Mouse (Mus musculus) spleen, adult 2 months (tissue): ENCODE measurements around the gene Krt83. TPM values are rescaled to one million over a fixed set of nuclear protein-coding genes. Genes with fewer than 3 reads are reported as not detected.

Source experiments
- DNase-seq, 2 experiments: peaks; one replicate each; pipeline versions ENCODE4 v3.0.0 to v3.0.0-alpha.2; 2012 to 2021; ENCODE audit warnings: low spot score in 2 of 2, low read depth in 1 of 2
- H3K27ac ChIP-seq: fragments of 200-500 bp; 2 replicates; pipeline ENCODE4 v1.5.1; 2012; ENCODE audit warnings: low read length, inconsistent platforms; ENCODE audit not compliant: insufficient read depth
- H3K27me3 ChIP-seq: fragments of 200-500 bp; 2 replicates; pipeline ENCODE4 v1.6.1; 2012; ENCODE audit warnings: mild to moderate bottlenecking, moderate library complexity, low read length, inconsistent platforms; ENCODE audit not compliant: control insufficient read depth, insufficient read depth
- H3K36me3 ChIP-seq: fragments of 200-500 bp; 2 replicates; pipeline ENCODE4 v1.6.1; 2012; ENCODE audit warnings: mild to moderate bottlenecking, low read length, inconsistent platforms; ENCODE audit not compliant: control insufficient read depth, insufficient read depth
- H3K4me1 ChIP-seq: fragments of 200-500 bp; 2 replicates; pipeline ENCODE4 v1.6.1; 2011; ENCODE audit warnings: inconsistent platforms; ENCODE audit not compliant: control insufficient read depth, insufficient read depth, insufficient read length
- H3K4me3 ChIP-seq: fragments of 200-500 bp; 2 replicates; pipeline ENCODE4 v1.5.1; 2011; ENCODE audit warnings: mild to moderate bottlenecking, inconsistent platforms; ENCODE audit not compliant: insufficient read depth, insufficient read length; ENCODE audit errors: extremely low read depth
- CTCF ChIP-seq: fragments of 200-500 bp; IDR thresholded peaks from 2 replicates; pipeline ENCODE4 v1.5.1; 2011; ENCODE audit warnings: mild to moderate bottlenecking, inconsistent platforms; ENCODE audit not compliant: insufficient read depth, insufficient read length, insufficient replicate concordance; ENCODE audit errors: extremely low read depth
- POLR2A ChIP-seq: fragments of 200-500 bp; IDR thresholded peaks from 2 replicates; pipeline ENCODE4 v1.6.1; 2011; ENCODE audit warnings: low read depth, low read length, inconsistent platforms
- WGBS: fragments of 180-500 bp; shearing (Covaris S2); methylation state at CpG from one replicate; pipeline ENCODE4 v1.1.7; 2018; 5-methylcytosine and 5-hydroxymethylcytosine counted together
- polyA plus RNA-seq: library from polyadenylated mRNA; depleted of rRNA; stranded (reverse); fragments of >200 nt; gene quantifications from 2 replicates; pipeline ENCODE4 v1.2.3, GENCODE M21; 2012

Gene Krt83
- polyA plus RNA-seq, 1 experiment, result 0.18 TPM

DNA sequence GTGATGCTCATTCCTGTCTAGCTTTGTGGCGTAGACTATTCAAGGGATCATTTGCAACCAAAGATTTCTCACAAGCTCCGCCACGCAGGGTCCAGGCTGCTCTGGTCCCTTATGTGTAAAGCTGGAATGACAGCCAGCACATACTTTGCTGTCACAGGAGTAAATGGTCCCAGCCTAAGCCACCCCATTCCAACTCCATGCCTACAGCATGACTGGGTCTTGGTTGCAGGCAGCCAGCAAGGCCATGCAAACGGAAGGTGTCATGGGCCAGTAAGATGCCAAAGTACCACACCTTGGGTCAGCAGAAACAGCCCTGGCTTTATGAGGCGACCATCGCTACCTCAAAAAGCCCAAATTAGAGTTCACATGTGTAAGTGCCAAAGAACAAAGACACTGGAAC, 2.4 kb upstream of the Krt83 start:
- H3K4me1 ChIP-seq, result no peaks in the 10 kb centered on the region
- H3K27me3 ChIP-seq, result no peaks in the 10 kb centered on the region
- H3K27ac ChIP-seq, result no peak overlapping the region
- DNase-seq, result no peak
- no peak overlapping the region for H3K4me3 ChIP-seq
- 91% methylated on average over 6 of the region's 6 CpGs for WGBS
- no peaks in the 10 kb centered on the region for H3K36me3 ChIP-seq
- TF ChIP-seq POLR2A, result no peak
- TF ChIP-seq CTCF, result no peak

DNA sequence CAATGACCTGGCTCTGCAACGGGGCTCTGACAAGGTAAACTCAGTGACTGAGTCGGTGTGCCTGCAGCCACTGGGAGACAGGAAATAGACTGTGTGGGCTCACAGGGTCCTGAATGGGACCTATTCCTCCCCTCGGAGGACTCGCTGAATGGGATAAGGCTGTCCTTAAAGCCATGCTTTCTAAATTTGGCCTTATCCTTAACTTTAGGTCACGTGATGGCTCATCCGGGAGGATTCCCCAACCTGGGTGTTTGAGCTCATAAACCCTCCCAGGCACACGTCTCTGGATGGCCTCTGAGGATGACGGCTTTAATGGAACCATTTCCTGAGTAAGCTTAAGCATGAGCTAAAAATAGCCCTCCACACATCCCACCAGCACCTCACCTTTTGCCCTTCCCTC, 1.4 kb upstream of the Krt83 start:
- Histone ChIP-seq H3K27ac (no peak overlapping the region), H3K4me3 (no peak overlapping the region), H3K36me3 (no peaks in the 10 kb centered on the region), H3K4me1 (no peaks in the 10 kb centered on the region), H3K27me3 (no peaks in the 10 kb centered on the region)
- 46% methylated on average over 8 of the region's 8 CpGs for WGBS
- TF ChIP-seq CTCF (no peak), POLR2A (no peak)
- no peak for DNase-seq

DNA sequence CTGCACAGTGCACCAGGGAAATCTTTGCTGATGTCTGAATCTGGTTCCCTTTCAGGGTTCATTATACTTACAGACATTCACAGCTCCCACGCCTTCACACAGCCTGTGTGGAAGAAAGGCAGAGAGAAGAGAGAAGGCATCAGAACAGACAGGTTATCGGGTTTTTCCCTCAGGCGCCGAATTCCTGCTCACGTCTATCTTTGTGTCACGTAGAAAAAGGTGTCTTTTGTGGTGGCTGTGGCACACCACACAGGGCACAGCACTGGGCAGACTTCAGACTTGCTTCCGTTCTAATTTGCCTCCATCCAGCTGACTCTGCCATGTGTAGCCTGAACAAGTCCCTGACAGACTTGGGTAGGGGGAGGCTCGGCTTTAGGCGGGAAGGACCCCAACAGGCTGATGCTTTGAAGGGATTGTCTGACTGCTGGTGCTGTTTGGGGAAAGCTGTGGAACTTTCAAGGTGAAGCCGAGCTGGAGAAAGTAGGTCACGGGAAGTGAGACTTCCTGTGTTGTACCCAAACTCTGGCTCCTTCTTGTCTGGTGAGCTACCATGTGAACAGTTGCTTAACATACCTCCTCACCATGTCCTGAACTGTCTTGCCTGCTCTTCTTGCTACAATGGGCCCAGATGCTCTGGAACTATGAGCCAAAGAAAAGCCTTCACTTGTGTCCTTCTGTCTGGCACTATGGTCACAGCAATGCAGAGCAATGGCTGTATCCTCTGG, 5.2 kb downstream of the Krt83 start:
- 28% methylated on average over 11 of the region's 11 CpGs for whole genome bisulfite sequencing
- no peak for DNase-seq
- H3K4me3 ChIP-seq, result no peak overlapping the region

DNA sequence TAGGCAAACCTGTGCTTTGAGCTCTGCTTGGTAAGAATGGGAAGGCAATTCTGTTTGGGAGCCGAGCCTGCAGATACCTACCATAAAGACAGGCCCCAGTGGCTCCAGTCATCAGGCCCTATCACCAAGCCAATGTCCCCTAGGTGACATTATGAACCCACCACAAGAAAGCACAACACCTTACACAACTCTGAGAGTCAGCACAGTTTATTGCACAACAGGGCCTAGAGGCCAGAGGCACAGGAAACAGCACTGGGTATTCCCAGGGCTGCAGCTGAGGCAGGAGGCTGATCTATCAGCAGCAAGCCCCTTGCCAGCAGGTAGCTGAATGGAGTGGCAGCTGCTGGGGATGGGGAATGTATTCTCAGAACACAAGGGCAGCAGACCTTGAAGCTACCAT, 6.4 kb downstream of the Krt83 start:
- DNase-seq, result no peak
- WGBS, result 76% methylated on average over 1 of the region's 1 CpGs
- no peak overlapping the region for H3K27ac ChIP-seq
- no peaks in the 10 kb centered on the region for H3K36me3 ChIP-seq
- H3K4me1 ChIP-seq, result peaks cover 2% of the 10 kb centered on the region; the same call in 1 of the 2 replicates
- H3K4me3 ChIP-seq, result no peak overlapping the region
- no peaks in the 10 kb centered on the region for H3K27me3 ChIP-seq
- TF ChIP-seq CTCF (no peak), POLR2A (no peak)

More for the DNA sequence above, 5.2 kb downstream of the Krt83 start:
- H3K27ac ChIP-seq, result no peak overlapping the region
- no peaks in the 10 kb centered on the region for H3K36me3 ChIP-seq
- H3K27me3 ChIP-seq, result no peaks in the 10 kb centered on the region
- H3K4me1 ChIP-seq, result peaks cover 2% of the 10 kb centered on the region; the same call in 1 of the 2 replicates
- TF ChIP-seq CTCF (no peak), POLR2A (no peak)

DNA sequence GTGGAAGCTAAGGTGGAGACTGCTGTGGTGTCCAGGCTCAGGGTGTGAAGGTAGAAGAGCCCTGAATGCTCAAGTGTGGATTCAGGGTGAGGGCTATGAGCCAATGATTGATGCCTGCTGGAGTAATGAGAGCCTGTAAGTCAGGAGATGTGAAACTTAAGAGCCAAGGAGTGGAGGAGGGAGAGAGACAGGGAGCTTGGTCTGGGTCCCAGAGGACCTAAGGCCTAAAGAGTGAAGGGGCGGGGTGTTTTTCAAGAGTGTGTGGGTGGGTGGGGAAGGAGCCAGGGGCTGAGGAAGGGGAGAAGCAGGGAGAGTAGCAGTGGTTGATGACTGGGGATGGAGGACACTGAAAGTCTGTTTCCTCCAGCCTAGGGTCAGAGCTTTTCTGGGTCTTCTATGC, 7.7 kb downstream of the Krt83 start:
- Histone ChIP-seq H3K4me3 (no peak overlapping the region), H3K36me3 (no peaks in the 10 kb centered on the region), H3K27ac (no peak overlapping the region), H3K27me3 (no peaks in the 10 kb centered on the region), H3K4me1 (peaks cover 2% of the 10 kb centered on the region; the same call in 1 of the 2 replicates)
- TF ChIP-seq CTCF (no peak), POLR2A (no peak)
- no peak for DNase-seq
- WGBS, result 93% methylated on average over 1 of the region's 1 CpGs

DNA sequence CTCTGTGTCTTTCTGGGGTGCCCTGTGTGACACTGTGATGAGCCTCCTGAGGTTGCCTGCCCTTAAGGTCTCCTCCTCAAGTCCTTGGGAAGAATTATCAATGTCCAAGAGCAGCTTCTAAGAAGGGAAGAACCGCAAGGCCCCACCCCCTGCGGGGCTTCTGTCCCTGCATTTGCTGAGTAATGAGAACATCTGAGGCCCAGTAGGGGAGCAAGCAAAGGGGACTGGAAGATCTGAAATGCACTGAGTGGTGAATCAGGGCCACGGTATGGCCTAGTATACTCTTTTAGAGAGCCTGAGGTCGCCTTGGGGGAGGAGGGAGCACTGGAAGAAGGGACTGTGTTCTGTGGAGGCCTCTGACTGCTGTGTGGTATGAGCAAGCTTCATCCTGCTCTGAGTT, 9.3 kb downstream of the Krt83 start:
- 26% methylated on average over 4 of the region's 4 CpGs for WGBS
- no peak for TF ChIP-seq CTCF
- no peak for TF ChIP-seq POLR2A
- H3K27ac ChIP-seq, result no peak overlapping the region

DNA sequence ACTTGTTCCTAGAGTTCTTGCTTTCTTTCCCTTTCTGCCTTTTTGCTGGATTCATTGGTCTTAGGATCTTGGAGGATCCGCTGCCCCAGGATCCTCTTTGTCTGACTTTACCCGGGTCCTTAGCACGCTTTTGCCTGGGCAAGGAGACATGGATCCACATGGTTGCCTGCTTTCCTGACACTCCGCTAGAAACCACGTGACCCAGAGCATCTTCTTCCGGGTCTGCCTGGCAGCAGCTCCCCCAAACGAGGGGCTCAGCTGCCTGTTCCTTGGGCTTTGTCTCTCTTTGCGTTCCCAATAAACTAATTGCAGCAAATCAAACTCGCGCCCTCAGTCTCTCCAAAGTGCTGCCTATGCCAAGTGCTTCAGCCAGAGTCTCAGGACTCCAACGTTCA, 11.6 kb downstream of the Krt83 start:
- H3K4me3 ChIP-seq, result no peak overlapping the region
- 42% methylated on average over 11 of the region's 11 CpGs for WGBS
- no peak overlapping the region for H3K27ac ChIP-seq
- no peaks in the 10 kb centered on the region for H3K4me1 ChIP-seq
- H3K27me3 ChIP-seq, result no peaks in the 10 kb centered on the region
- no peaks in the 10 kb centered on the region for H3K36me3 ChIP-seq
- no peak for DNase-seq
- TF ChIP-seq CTCF (no peak), POLR2A (no peak)

More for the DNA sequence above, 9.3 kb downstream of the Krt83 start:
- no peaks in the 10 kb centered on the region for H3K36me3 ChIP-seq
- H3K4me3 ChIP-seq, result no peak overlapping the region
- no peak for DNase-seq
- no peaks in the 10 kb centered on the region for H3K27me3 ChIP-seq
- H3K4me1 ChIP-seq, result peaks cover 2% of the 10 kb centered on the region; the same call in 1 of the 2 replicates
